ENCODE assay signal across 8 mouse cellular contexts in the genomic region with DNA sequence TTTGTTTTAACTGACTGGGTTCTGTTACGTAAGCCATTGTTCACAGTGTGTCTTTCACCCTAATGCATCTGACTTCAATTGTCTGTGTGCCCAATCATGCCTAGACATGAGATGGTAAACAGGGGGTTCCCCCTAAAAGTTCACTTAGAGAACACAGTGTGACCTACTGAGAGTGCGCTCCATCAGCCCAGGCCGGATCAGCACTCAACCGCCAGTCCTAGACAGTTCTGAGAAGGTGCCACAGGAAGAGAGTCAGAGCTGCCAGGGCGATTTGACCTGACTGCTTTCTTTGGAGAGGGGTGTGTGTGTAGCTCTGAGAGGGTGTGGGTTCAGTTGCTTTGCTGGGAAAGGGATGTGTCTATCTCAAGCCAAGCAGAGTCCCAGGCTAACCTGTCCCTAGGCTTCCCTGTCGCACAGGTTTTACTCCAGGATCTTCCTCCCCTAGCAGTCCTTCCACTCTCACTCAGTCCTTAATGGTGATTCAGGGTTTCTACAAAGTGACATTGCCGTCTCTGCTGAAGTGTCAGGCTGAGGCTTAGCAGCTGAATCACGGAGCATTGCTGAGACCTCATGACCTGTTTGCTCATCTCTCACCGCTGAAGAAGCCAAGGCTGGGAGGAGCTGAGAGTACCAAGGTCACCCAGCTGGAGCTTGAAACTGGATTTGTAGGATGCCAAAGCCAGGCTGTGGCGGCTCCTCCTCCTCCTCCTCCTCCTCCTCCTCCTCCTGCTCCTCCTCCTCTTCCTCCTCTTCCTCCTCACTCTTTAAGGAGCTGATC.
DNase-seq lines count a peak whose midpoint lies in the region; ATAC-seq lines count a peak whose summit lies in the region.

No protein-coding gene starts in this region.

- intact Hi-C loops in heart, postnatal 36 days (cut with DNase I): loop anchor here (2.0 kb wide), 1 partner anchor 21 kb away; no protein-coding TSS in a partner anchor

- H3K9ac ChIP-seq in hindbrain, embryonic 12.5 days: no peak overlapping the region

- no peak overlapping the region for H3K4me2 ChIP-seq in hindbrain, embryonic 12.5 days (replicated peaks)

- no peak for ATAC-seq in hindbrain, embryonic 12.5 days (ENCODE audit: low FRiP score)

- H3K27me3 ChIP-seq in hindbrain, embryonic 12.5 days: no peaks in the 10 kb centered on the region

- DNase-seq in heart, adult 11 months: peak; percentile 93
- no peak for DNase-seq in heart, postnatal 36 days
- peak; percentile 77 for DNase-seq in adrenal gland, postnatal 14 days
- DNase-seq in heart, postnatal 4 days: peak; percentile 38
- DNase-seq in lung, postnatal 4 days: peak; percentile 10 to 48
- DNase-seq in retina, postnatal 1 day: no peak
- DNase-seq in thymus, adult 18-20 months: no peak

- no peak overlapping the region for H3K27ac ChIP-seq in hindbrain, embryonic 12.5 days

- peaks cover 6% of the 10 kb centered on the region for H3K4me1 ChIP-seq in hindbrain, embryonic 12.5 days

- no peak overlapping the region for H3K4me3 ChIP-seq in hindbrain, embryonic 12.5 days

- no peaks in the 10 kb centered on the region for H3K9me3 ChIP-seq in hindbrain, embryonic 12.5 days (replicated peaks)

- 67% methylated on average over 10 of the region's 10 CpGs for WGBS in hindbrain, embryonic 12.5 days

- H3K36me3 ChIP-seq in hindbrain, embryonic 12.5 days: no peaks in the 10 kb centered on the region

Comparison
In these comparisons a context has a peak if more than half of its experiments do, and no peak if none do; other contexts are left out.
1. DNase-seq: peak in heart, adult 11 months (single experiment), adrenal gland, postnatal 14 days (single experiment), heart, postnatal 4 days (single experiment) and lung, postnatal 4 days (2 of 2); none in heart, postnatal 36 days (0 of 2), retina, postnatal 1 day (single experiment) and thymus, adult 18-20 months (0 of 2).